Mouse (Mus musculus) cortical plate, adult 2 months (tissue): ENCODE data around the gene Fam193a. TPM values are rescaled to one million over a fixed set of nuclear protein-coding genes. Genes with fewer than 3 reads are reported as not detected.
A peak's percentile ranks its signal among the peaks of the same experiment; 100 is the strongest.

Experiments used
- H3K27ac ChIP-seq: fragments of 200-500 bp; 2 replicates; pipeline ENCODE4 v1.5.1; 2012; ENCODE audit warnings: low read length, control low read depth, inconsistent platforms; ENCODE audit not compliant: insufficient read depth
- H3K4me1 ChIP-seq: fragments of 200-500 bp; 2 replicates; pipeline ENCODE4 v1.6.1; 2011; ENCODE audit warnings: low read length; ENCODE audit not compliant: control insufficient read depth, insufficient read depth
- H3K4me3 ChIP-seq: fragments of 200-500 bp; 2 replicates; pipeline ENCODE4 v1.5.1; 2011; ENCODE audit warnings: mild to moderate bottlenecking, low read length, control low read depth; ENCODE audit not compliant: insufficient read depth
- CTCF ChIP-seq: fragments of 200-500 bp; IDR thresholded peaks from 2 replicates; pipeline ENCODE4 v1.5.1; 2011; ENCODE audit warnings: mild to moderate bottlenecking, control low read depth, low read length; ENCODE audit not compliant: insufficient read depth; ENCODE audit errors: extremely low read depth
- POLR2A ChIP-seq: fragments of 200-500 bp; IDR thresholded peaks from 2 replicates; pipeline ENCODE4 v1.6.1; 2011; ENCODE audit warnings: mild to moderate bottlenecking, low read length, control low read depth; ENCODE audit not compliant: insufficient read depth; ENCODE audit errors: extremely low read depth
- polyA plus RNA-seq: library from polyadenylated mRNA; depleted of rRNA; stranded (reverse); fragments of >200 nt; gene quantifications from 2 replicates; pipeline ENCODE4 v1.2.3, GENCODE M21; 2012

Fam193a gene
- polyA plus RNA-seq, 1 experiment = 42.0 TPM

- Histone ChIP-seq H3K4me3 (peak within 1 kb of the TSS; percentile 39), H3K27ac (no peak within 1 kb of the TSS), H3K4me1 (no peaks in the 10 kb centered on the region)
- no peak for TF ChIP-seq CTCF
- peak; percentile 37; the same call in 1 of the 2 replicates for TF ChIP-seq POLR2A
These were observed 156.1 kb downstream of the Fam193a start, which contains the start of gene Sh3bp2 for GRCm38 (mm10) chr5:34525663-34526476. Gene Sh3bp2 (plus strand): TSS chr5:34525838.

- Histone ChIP-seq H3K27ac (no peak overlapping the region), H3K4me1 (no peaks in the 10 kb centered on the region), H3K4me3 (0 out of 2 replicates have a peak overlapping the region, but pooled peaks have one; percentile 39)
- TF ChIP-seq CTCF (no peak), POLR2A (no peak)
These were observed 156.7 kb downstream of the Fam193a start for GRCm38 (mm10) chr5:34526477-34526775.

GRCm38 (mm10) chr5:34527352-34527751, 157.6 kb downstream of the Fam193a start:
- no peaks in the 10 kb centered on the region for H3K4me1 ChIP-seq
- no peak overlapping the region for H3K27ac ChIP-seq
- no peak overlapping the region for H3K4me3 ChIP-seq
- TF ChIP-seq POLR2A (no peak), CTCF (no peak)

GRCm38 (mm10) chr5:34528724-34529123, 159.0 kb downstream of the Fam193a start:
- Histone ChIP-seq H3K4me3 (no peak overlapping the region), H3K4me1 (no peaks in the 10 kb centered on the region), H3K27ac (no peak overlapping the region)
- TF ChIP-seq CTCF (no peak), POLR2A (no peak)

GRCm38 (mm10) chr5:34530116-34530515, 160.4 kb downstream of the Fam193a start:
- TF ChIP-seq CTCF = no peak
- TF ChIP-seq POLR2A = no peak
- Histone ChIP-seq H3K27ac (0 out of 2 replicates have a peak overlapping the region, but pooled peaks have one; percentile 26), H3K4me1 (no peaks in the 10 kb centered on the region), H3K4me3 (no peak overlapping the region)

GRCm38 (mm10) chr5:34530687-34531086, 161.0 kb downstream of the Fam193a start:
- Histone ChIP-seq H3K27ac (no peak overlapping the region), H3K4me1 (no peaks in the 10 kb centered on the region), H3K4me3 (no peak overlapping the region)
- TF ChIP-seq CTCF (no peak), POLR2A (no peak)

GRCm38 (mm10) chr5:34533066-34533465, 163.3 kb downstream of the Fam193a start:
- H3K27ac ChIP-seq = peak overlapping the region; percentile 54; the same call in 1 of the 2 replicates
- no peak overlapping the region for H3K4me3 ChIP-seq
- H3K4me1 ChIP-seq = no peaks in the 10 kb centered on the region
- no peak for TF ChIP-seq CTCF
- no peak for TF ChIP-seq POLR2A

GRCm38 (mm10) chr5:34533820-34534219, 164.1 kb downstream of the Fam193a start:
- H3K4me1 ChIP-seq = no peaks in the 10 kb centered on the region
- peak overlapping the region; percentile 91 for H3K27ac ChIP-seq
- no peak for TF ChIP-seq CTCF
- TF ChIP-seq POLR2A = no peak
- no peak overlapping the region for H3K4me3 ChIP-seq

- no peaks in the 10 kb centered on the region for H3K4me1 ChIP-seq
- no peak for TF ChIP-seq POLR2A
- TF ChIP-seq CTCF = no peak
- no peak overlapping the region for H3K27ac ChIP-seq
- no peak overlapping the region for H3K4me3 ChIP-seq
These were observed 165.2 kb downstream of the Fam193a start for GRCm38 (mm10) chr5:34534776-34535581.
